Mouse (Mus musculus) lung, postnatal 0 days (tissue): ENCODE results near the gene Mcmbp.
A peak's percentile ranks its signal among the peaks of the same experiment; 100 is the strongest.

Experiments used
- CTCF ChIP-seq: IDR thresholded peaks from 2 replicates; pipeline ENCODE4 v1.5.1; 2016; ENCODE audit warnings: antibody characterized with exemption, mild to moderate bottlenecking
- EP300 ChIP-seq: IDR thresholded peaks from 2 replicates; pipeline ENCODE4 v1.6.1; 2016; ENCODE audit warnings: antibody characterized with exemption, mild to moderate bottlenecking, control low read depth

DNA sequence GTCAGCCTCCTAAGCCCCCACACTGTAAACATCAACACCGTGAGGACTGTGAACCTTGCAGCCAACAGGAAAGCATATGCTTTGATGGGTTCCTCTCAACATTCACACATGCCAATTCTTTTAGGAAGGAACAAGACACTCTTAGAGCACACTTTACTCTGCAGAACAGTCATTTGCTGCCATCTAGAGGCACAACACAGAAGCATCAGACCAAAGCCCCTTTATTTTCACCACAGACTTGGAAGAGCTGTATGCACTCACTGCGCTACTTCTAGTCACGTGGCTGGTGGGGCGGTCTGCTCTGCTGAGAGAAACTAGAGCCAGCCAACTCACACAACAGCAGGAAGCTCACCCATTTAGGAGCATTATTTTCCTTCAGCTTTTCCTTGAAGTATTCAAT lies 15.5 kb downstream of the Mcmbp start:
- TF ChIP-seq EP300, result no peak
- peak; percentile 91 for TF ChIP-seq CTCF
